Mouse (Mus musculus): Measurements from ENCODE around the gene Mettl24. TPM values are rescaled to one million over a fixed set of nuclear protein-coding genes. Genes with fewer than 3 reads are reported as not detected.
"Not testable (repeated sequence)": the region's sequence is repeated elsewhere in the genome, so short reads cannot be mapped to it uniquely, and the experiment has no call there.

Mettl24 gene
- total RNA-seq, 2 experiments from 2014 or later: 2.1 to 2.2 TPM

DNA sequence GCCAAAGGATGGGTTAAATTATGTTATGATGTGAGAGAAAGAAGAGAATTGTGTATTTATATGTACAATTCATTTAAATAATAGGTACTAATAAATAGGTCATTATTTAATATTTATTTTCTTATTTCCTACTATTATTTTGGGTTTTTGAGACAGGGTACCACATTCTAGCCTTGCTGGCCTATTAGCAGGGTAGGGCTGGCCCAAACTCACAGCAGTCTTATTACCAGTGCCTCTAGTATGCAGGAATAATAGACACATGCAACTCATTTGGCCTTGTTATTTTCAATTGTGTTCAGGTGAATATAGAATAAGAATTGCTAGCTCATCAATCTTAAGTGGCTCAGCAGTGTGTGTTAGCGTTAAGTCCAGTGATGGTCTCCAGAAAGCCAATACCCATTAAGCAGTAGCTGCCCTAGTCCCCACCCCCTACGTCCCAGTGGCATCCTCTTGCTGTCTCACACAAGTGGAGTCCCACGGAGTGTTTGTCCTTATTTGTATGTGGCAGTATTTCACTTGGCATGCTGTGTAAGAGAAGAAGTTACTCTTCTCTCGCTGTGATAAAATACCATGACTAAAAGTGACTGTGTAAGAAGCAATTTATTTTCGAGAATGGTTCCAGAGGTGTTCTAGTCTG lies 80.1 kb downstream of the Mettl24 start:
- peak in 1 of 2 experiments; percentile 35 for DNase-seq (ENCODE audit: low spot score in 2 of 2)

DNA sequence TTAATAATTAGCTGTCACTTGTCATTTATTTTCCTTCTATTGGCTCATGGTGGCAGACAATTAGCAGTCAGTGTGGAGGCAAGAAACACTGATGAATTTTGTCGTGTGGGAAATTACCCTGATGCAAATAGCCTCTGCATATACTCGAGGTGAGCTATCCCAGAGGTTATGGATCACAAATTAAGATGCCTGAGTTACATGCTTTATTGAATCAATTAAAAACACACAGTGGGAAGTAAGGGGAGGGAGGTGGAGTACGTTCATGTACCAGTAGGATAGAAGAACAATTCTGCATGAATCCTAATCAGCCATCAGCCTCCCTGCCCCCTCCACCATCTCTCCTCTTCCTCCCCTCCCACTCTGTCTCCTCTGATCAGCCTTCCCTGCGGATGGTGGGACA lies 89.2 kb downstream of the Mettl24 start:
- intact Hi-C loops (cut with DNase I): no loop called here
- DNase-seq (ENCODE audit: low spot score in 2 of 2): no peak

More for the DNA sequence above, 80.1 kb downstream of the Mettl24 start:
- intact Hi-C loops (cut with DNase I): loop anchor here (5.0 kb wide), 2 partner anchors 79 to 119 kb away; partner anchors contain the start of genes Cdc40 and Wasf1

DNA sequence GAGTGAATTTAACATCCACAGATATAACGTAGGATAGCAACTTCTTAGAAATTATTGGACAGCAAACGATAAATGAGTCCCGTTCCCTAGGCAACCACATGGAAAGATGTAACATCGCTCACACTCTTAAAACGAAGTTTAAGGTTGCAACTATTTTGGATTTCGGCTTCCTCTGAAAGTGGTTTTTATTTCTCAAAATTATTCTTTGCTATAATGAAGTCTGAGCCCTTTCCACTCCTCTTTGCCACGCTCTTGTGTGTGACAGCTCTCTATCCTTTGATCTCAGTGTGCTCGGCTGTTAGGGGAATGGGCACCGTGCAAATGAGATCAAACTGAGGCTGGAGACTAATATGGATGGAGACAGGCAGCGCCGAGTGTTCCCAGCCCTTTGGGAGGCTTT lies 92.1 kb downstream of the Mettl24 start:
- intact Hi-C loops (cut with DNase I): no loop called here
- peak in 1 of 2 experiments; percentile 69 for DNase-seq (ENCODE audit: low spot score in 2 of 2)

DNA sequence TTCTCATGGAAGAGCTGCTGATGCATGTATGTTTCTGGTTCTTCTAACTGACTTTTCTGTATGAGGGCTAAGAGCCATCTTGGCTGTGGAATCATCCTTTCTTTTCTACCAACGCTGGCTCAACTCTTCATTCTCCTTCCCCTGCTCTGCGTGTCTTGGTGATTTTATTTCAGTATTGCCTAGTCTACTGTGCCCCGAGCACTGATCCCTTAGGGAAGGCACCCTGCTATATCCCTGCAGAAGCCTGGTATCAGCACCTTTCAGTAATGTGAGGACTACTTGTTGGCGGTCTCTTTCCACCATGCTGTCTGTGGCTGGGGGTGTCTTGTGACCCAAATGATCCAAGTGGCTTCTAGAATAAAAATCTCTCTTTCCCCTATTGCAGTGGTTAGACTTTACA lies 92.6 kb downstream of the Mettl24 start:
- intact Hi-C loops (cut with DNase I): no loop called here

DNA sequence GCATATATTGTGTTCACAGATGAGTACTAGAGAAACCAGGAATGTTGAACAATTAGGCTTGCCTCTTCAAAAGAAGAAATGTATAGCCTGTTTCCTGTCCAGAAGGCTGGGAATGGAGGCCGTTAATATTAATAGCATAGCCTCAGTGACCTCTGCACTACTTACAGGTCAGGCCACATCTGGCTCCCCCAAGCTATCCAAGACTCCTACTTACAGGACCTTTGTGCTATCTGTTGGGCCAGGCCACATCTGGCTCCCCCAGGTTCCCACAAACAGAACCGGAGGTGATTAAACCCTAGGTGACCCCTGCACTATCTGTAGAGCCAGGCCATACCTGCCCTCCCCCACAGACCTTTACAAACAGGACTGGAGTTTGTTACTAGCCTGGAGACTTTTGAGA lies 94.1 kb downstream of the Mettl24 start:
- intact Hi-C loops (cut with DNase I): no loop called here
- DNase-seq (ENCODE audit: low spot score in 2 of 2): no peak

More for the DNA sequence above, 92.6 kb downstream of the Mettl24 start:
- DNase-seq (ENCODE audit: low spot score in 2 of 2): no peak

DNA sequence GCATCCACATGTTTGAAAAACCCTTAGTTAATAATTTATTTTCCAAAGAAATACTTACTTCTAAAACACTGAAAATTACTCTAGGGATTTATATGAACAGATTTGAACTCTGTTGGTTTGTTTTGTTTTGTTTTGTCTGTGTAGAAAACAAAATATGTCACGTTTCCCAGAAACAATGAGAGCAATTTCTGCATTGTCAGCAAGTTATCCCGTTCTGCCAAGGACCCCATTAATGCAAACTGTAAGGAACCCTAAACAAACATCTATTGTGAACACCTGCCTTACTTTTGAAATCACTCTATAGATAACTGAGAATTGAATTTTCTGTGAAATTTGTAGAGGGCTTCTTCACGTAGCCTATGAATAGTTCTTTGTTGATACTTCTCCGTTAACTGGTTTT lies 95.4 kb downstream of the Mettl24 start:
- intact Hi-C loops (cut with DNase I): no loop called here
- DNase-seq (ENCODE audit: low spot score in 2 of 2): no peak

DNA sequence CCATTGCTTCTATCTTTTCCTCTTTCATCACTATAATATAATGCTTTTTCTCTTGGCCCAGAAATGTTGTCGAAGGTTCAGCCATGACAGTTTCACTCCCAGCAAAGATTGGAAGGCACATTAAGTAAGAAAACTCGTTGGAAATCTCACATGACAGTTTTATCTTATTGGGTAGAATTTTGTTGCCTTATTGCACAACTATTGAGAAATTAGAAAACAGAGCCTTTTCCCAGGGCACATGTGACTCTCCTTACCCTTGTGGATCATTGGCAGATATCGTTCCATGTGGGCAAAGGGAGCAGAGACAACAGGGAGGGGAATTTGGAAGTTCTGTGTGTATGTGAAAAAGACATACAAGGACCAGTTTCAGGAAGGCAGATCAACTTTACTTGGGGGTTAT lies 107.3 kb downstream of the Mettl24 start:
- DNase-seq (ENCODE audit: low spot score in 2 of 2): no peak
- intact Hi-C loops (cut with DNase I): no loop called here

DNA sequence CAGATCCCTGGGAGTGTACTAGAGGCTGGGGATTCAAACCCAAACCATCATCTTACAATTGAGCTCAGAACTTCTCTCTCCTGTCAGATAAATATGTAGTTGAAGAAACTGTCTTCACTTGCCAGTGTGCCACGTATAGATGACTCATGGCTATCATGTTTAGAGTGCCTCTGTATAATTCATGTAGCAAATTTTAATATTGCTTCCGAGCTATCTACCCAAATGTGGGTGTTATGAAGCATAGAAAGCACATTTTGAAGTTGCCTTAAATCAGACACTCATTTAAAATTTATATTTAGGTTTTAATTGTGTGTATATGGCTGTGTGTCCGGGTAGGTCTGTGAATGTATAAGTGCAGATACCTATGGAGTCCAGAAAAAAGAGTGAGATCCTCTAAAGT lies 109.0 kb downstream of the Mettl24 start:
- peak in 1 of 2 experiments; percentile 53 for DNase-seq (ENCODE audit: low spot score in 2 of 2)

DNA sequence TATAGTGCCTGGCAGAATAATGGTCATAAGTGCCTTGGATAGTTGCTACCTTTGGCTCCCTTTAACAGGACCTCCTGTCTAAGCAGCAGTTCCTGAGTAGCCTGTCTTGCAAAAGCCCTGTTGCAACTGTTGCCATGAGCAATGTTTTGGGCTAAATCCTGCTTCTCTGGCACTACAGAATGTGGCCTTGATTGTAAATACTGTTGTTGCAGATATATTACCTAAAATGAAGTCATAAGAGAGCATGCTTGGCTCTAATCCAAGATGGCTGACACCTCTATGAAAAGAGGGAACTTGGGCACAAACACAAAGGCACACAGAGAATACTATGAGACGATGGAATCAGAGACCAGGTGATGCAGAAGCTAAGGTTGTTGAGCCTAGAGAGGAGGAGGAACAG lies 122.1 kb downstream of the Mettl24 start:
- intact Hi-C loops (cut with DNase I): no loop called here
- no peak for DNase-seq (ENCODE audit: low spot score in 2 of 2)

More for the DNA sequence above, 109.0 kb downstream of the Mettl24 start:
- intact Hi-C loops (cut with DNase I): no loop called here

DNA sequence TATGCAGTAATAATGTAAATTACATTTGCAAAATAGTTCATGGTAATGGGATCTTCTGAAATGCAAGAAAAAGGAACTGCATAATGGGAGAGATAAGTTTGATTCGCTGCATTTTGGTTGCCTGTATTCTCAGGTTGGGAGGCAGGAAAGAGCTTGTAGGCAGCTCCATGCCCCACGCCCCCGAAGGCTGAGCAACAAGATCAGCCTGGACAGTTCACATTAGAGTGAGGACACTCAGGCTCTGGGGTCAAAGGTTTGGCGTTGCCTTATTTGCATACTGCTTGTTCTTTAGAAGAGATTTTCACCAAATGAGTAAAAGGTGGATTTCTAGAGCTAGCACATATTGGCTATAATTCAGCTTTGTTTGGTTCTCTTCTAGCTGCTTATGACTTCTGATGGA lies 123.1 kb downstream of the Mettl24 start:
- DNase-seq (ENCODE audit: low spot score in 2 of 2): no peak
- intact Hi-C loops (cut with DNase I): no loop called here

DNA sequence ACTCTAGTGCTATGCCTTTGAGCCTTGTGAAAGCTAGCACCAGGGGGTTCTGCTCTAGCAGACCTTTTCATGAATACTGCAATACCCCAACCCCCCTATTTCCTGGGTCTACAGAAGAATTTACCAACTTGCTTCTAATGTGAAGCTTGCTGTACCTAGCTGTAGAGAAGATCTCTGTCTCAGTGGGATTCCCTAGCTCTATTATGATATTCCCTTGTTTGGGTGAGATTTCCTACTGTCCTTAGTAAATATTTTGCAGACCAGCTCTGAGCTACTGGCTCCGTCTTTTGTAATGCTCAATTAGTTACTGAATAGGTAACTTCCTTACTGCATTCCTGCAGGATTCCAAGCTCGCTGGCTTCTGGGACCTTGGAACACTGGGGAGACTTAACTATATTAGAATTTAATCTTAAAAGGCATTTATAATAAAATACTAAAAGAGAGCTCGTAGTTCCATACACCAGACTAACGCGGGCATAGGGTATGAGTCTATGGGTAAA lies 126.4 kb downstream of the Mettl24 start:
- DNase-seq (ENCODE audit: low spot score in 2 of 2); intact Hi-C loops (cut with DNase I): not testable (repeated sequence)

DNA sequence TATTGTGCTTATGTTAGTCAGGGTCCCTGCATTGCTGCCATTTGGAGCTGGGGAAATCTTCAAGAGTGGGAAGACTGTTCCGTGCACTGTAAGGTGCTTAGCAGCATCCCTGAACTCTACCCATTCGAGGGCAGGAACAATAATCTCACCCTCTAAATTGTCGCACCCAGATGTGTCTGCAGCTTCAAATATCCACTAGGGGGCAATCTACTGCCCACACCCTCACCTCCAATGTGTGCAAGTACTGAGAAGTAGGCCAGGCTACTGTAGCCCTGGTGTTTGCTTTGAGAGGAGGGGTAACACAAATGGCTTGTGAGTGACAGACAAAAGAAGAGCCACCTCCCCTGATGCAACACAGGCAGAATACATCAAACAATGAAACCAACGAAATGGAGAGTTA lies 130.5 kb downstream of the Mettl24 start:
- intact Hi-C loops (cut with DNase I): no loop called here
- no peak for DNase-seq (ENCODE audit: low spot score in 2 of 2)

DNA sequence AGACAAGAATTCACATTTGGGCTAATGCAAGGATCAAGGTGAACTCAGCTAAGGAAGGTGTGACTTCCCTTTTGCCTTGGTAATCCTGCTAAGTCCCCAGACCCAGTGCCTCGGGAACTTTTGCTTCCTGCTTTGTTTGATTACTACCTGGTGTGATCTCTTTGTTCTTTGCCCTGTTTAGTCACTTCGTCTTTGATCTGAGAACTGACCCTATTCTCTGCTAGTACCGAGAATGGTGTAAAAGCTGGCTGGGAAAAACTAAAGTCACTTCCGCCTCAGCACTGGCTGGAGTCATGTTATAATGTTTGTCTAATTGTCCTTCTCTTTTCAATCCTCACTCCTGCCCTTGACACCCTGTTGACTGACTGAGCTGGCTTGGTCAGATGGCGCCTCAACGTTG lies 133.4 kb downstream of the Mettl24 start:
- DNase-seq (ENCODE audit: low spot score in 2 of 2): no peak
- intact Hi-C loops (cut with DNase I): no loop called here

DNA sequence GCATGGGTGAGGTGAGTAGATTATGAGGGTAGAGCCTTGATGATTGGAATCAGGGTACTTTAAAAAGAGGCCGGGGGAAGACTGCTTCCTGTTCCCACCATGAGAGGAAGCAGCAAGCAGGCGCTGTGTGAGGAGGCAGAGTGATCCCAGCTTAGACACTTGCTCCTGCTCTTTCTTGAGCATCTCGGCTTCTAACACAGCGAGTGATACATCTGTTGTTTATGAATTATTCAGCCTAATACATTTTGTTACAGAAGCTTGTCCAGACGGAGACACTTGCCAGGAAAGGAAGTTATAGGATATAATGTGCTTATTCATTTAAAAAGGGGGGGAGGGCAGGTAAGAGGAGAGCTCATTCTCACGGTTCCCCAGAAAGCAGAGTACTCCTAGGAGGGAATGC lies 142.9 kb downstream of the Mettl24 start:
- peak in 1 of 2 experiments; percentile 61 for DNase-seq (ENCODE audit: low spot score in 2 of 2)
- intact Hi-C loops (cut with DNase I): no loop called here

DNA sequence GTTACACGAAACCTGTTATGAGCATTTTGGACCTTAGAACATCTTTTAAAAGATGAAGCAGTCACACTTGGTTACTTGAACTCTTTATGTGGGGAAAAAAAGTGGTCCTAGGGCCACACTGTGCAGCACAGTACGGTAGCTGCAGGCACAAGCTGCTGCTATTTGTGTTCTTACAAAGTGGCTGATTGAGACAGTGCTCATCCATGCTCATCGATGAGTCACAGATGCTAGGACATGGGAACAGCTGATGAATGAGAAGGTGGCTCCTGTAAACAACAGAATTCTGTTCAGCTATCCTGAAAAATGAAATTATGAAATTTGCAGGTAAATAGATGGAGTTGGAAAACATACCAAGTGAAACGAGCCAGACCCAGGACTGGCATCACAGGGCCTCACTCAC lies 144.6 kb downstream of the Mettl24 start:
- peak in 1 of 2 experiments; percentile 57 for DNase-seq (ENCODE audit: low spot score in 2 of 2)
- intact Hi-C loops (cut with DNase I): no loop called here

DNA sequence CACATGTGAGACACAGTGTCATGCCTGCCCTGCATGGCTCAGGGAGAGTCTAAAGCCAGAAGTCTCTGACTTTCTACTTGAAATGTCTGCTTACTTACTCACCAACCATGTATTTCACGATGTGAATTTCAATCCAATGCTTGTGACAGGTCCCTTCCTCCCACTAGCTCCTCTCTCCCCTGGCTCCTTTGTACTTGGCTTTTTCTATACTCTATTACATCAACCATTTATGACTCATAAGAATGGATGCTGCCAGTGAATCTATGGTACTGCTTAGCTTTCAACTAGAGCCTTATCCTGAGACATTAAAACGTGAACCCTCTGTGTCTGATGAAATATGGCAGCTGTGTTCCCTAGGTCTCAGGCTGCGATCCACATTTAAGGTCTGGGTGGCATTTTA lies 147.2 kb downstream of the Mettl24 start:
- intact Hi-C loops (cut with DNase I): no loop called here
- peak in 1 of 2 experiments; percentile 68 for DNase-seq (ENCODE audit: low spot score in 2 of 2)

DNA sequence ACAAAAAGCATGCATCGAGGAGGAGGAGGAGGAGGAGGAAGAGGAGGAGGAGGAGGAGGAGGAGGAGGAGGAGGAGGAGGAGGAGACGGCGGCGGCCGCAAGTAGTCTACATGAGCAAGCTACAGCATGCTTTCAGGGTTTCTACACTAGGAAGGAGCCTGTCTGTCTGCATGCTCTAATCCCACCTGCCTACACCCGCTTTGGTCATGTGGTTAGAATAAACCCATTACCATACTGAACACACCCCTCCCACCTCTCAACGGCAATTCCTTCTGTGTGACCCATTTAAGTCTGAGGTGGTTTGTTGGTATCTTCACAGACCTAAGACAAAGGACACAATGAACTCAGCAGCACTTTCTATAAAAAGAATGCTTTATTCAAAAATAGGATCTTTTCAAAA lies 148.2 kb downstream of the Mettl24 start:
- peak in 1 of 2 experiments; percentile 64 for DNase-seq (ENCODE audit: low spot score in 2 of 2)
- intact Hi-C loops (cut with DNase I): no loop called here

DNA sequence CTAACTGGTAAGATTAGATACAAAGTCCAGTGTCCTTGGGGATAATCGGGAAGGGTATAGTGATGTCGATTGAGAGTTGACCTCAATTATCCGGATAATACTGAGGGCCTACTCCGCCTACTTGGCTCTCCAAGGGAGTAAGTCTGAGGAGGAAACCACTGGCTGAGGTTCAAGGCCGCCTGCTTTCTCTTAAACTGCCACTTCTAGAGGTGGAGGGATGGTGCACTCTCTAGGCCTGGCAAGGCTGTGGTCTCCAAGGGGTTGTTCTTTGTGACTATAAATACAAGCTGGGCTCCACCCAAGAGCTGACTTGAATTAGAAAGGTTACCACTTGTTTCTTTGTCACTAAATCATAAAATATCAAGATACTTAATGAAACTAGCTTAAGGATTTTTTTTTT lies 157.0 kb downstream of the Mettl24 start:
- DNase-seq (ENCODE audit: low spot score in 2 of 2): no peak
- intact Hi-C loops (cut with DNase I): loop anchor here (5.0 kb wide), 1 partner anchor 78 kb away; no protein-coding TSS in a partner anchor

DNA sequence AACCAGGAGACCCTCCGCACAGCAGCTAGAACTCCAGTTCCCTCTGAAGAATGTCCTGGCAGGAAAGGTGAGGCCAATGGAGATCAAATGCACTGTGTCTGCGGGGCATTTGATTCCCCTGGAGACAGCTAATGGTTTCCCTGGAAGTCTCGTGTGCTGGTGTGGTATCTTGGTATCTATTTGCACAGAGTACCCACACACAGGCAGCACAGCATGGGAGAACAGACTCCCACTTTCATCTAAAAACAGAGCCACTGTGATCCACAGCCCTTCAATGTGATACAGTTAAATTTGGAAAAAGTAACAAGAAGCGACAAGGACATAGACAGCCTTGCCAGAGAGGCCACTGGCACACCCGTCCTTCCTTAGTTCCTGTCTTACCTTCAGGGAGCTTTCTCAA lies 160.8 kb downstream of the Mettl24 start:
- peak in 1 of 2 experiments; percentile 90 for DNase-seq (ENCODE audit: low spot score in 2 of 2)
- intact Hi-C loops (cut with DNase I): loop anchor here (1.0 to 5.0 kb wide), 4 partner anchors 36 to 206 kb away; partner anchors contain the start of gene Mettl24

DNA sequence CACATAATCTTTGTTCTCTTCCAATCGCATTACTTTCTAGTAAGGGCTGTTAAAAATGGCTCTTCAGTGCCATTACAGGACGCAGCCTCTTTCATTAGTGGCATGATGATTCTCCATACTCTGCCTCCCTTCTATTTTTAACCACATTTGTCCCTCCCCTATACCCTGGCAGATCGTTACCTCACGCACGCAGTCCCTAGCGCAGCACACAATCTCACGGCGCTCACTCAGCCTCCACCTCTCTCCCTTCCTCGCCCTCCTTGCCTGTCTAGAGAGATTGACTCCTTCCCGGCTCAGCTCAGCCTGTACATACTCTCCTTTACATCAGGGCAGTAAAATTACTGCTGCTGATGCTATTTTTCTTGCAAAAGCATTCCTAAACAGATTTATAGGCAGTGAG lies 161.5 kb downstream of the Mettl24 start:
- intact Hi-C loops (cut with DNase I): loop anchor here (1.0 to 5.0 kb wide), 4 partner anchors 36 to 206 kb away; partner anchors contain the start of gene Mettl24

DNA sequence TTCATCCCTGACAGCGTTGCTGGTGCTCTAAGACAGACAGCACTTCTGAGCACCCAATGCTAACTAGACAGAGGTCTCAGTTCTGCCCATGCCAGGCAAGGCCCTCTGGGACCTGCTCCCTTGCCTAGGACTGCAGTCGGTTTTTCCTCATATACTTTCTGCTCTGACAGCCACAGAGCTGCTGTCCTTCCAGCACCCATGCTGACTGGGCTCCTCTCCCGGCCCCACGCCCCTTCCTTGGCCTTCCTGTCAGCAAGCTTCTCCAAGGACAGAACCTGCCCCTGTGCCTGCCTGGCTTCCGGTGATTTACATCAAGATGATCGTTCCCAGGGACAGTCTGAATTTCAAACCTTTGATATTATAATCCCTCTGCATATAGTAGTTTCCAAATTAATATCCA lies 162.5 kb downstream of the Mettl24 start:
- intact Hi-C loops (cut with DNase I): no loop called here

More for the DNA sequence above, 161.5 kb downstream of the Mettl24 start:
- no peak for DNase-seq (ENCODE audit: low spot score in 2 of 2)

More for the DNA sequence above, 162.5 kb downstream of the Mettl24 start:
- DNase-seq (ENCODE audit: low spot score in 2 of 2): no peak

Data from left cerebral cortex, postnatal 25 days (tissue).